Mouse (Mus musculus) liver, adult 2 months (tissue): Measurements from ENCODE around the gene Erap1. TPM values are rescaled to one million over a fixed set of nuclear protein-coding genes. Genes with fewer than 3 reads are reported as not detected.
"Not testable (repeated sequence)": the region's sequence is repeated elsewhere in the genome, so short reads cannot be mapped to it uniquely, and the experiment has no call there.

Source experiments
- DNase-seq: peaks from one replicate; pipeline ENCODE4 v3.0.0-alpha.2; 2011; ENCODE audit warnings: low read depth, low spot score; ENCODE audit errors: extremely low read depth
- H3K27ac ChIP-seq: fragments of 200-500 bp; replicated peaks from 2 replicates; pipeline ENCODE4 v1.5.1; 2012; ENCODE audit warnings: low read depth, mild to moderate bottlenecking, control low read depth, inconsistent platforms, low read length; ENCODE audit not compliant: insufficient read depth
- H3K27me3 ChIP-seq: fragments of 200-500 bp; 2 replicates; pipeline ENCODE4 v1.6.1; 2012; ENCODE audit warnings: mild to moderate bottlenecking, moderate library complexity, low read length, inconsistent platforms; ENCODE audit not compliant: control insufficient read depth, insufficient read depth
- H3K36me3 ChIP-seq: fragments of 200-500 bp; 2 replicates; pipeline ENCODE4 v1.6.1; 2012; ENCODE audit warnings: low read length, inconsistent platforms; ENCODE audit not compliant: control insufficient read depth, insufficient read depth
- H3K4me1 ChIP-seq: fragments of 200-500 bp; 2 replicates; pipeline ENCODE4 v1.6.1; 2011; ENCODE audit warnings: low read length; ENCODE audit not compliant: control insufficient read depth, insufficient read depth
- H3K4me3 ChIP-seq: fragments of 200-500 bp; 2 replicates; pipeline ENCODE4 v1.5.1; 2011; ENCODE audit warnings: low read depth, mild to moderate bottlenecking, control low read depth, low read length, moderate library complexity; ENCODE audit not compliant: insufficient read depth
- H3K79me2 ChIP-seq: fragments of 200-500 bp; 2 replicates; pipeline ENCODE4 v1.6.1; 2012; ENCODE audit warnings: inconsistent platforms, mild to moderate bottlenecking, low read length, moderate library complexity; ENCODE audit not compliant: control insufficient read depth, insufficient read depth
- H3K9ac ChIP-seq: fragments of 200-500 bp; 2 replicates; pipeline ENCODE4 v1.6.1; 2012; ENCODE audit warnings: low read depth, mild to moderate bottlenecking, control low read depth, inconsistent platforms, low read length
- CTCF ChIP-seq: fragments of 200-500 bp; IDR thresholded peaks from 2 replicates; pipeline ENCODE4 v1.5.1; 2011; ENCODE audit warnings: low read depth, low read length, control low read depth
- POLR2A ChIP-seq: fragments of 200-500 bp; IDR thresholded peaks from 2 replicates; pipeline ENCODE4 v1.6.1; 2011; ENCODE audit warnings: low read length, control low read depth; ENCODE audit not compliant: insufficient read depth; ENCODE audit errors: extremely low read depth
- WGBS: fragments of 180-500 bp; shearing (Covaris S2); methylation state at CpG from one replicate; pipeline ENCODE4 v1.1.7; 2018; 5-methylcytosine and 5-hydroxymethylcytosine counted together
- polyA plus RNA-seq: library from polyadenylated mRNA; depleted of rRNA; stranded (reverse); fragments of >200 nt; gene quantifications from 2 replicates; pipeline ENCODE4 v1.2.3, GENCODE M21; 2012
- total RNA-seq: library from RNA; depleted of rRNA; stranded (reverse); fragments of >200 nt; gene quantifications from 2 replicates; pipeline ENCODE4 v1.2.3, GENCODE M21; 2014

The Erap1 gene
- total and polyA plus RNA-seq, 2 experiments: 18.1 to 130 TPM

GRCm38 (mm10) chr13:74632327-74632726, 7.0 kb upstream of the Erap1 start:
- no peak overlapping the region for H3K27ac ChIP-seq
- TF ChIP-seq CTCF: no peak
- TF ChIP-seq POLR2A: no peak
- H3K27me3 ChIP-seq: no peaks in the 10 kb centered on the region
- H3K79me2 ChIP-seq: no peaks in the 10 kb centered on the region
- no peak for DNase-seq
- no peaks in the 10 kb centered on the region for H3K4me1 ChIP-seq
- 62% methylated on average over 1 of the region's 1 CpGs for WGBS
- H3K4me3 ChIP-seq: no peak overlapping the region
- H3K36me3 ChIP-seq: no peaks in the 10 kb centered on the region
- no peak overlapping the region for H3K9ac ChIP-seq

- H3K4me1 ChIP-seq: no peaks in the 10 kb centered on the region
- no peak overlapping the region for H3K9ac ChIP-seq
- H3K36me3 ChIP-seq: no peaks in the 10 kb centered on the region
- no peak overlapping the region for H3K4me3 ChIP-seq
- H3K79me2 ChIP-seq: no peaks in the 10 kb centered on the region
- DNase-seq: no peak
- no peak overlapping the region for H3K27ac ChIP-seq
- no peaks in the 10 kb centered on the region for H3K27me3 ChIP-seq
- TF ChIP-seq POLR2A: no peak
- TF ChIP-seq CTCF: no peak
- WGBS: 88% methylated on average over 3 of the region's 3 CpGs
These were observed 6.5 kb upstream of the Erap1 start for GRCm38 (mm10) chr13:74632857-74633256.

- peak overlapping the region; percentile 94 for H3K27ac ChIP-seq
- peaks cover 2% of the 10 kb centered on the region; the same call in 1 of the 2 replicates for H3K4me1 ChIP-seq
- no peaks in the 10 kb centered on the region for H3K27me3 ChIP-seq
- peak overlapping the region; percentile 96 for H3K9ac ChIP-seq
- H3K4me3 ChIP-seq: peak overlapping the region; percentile 88
- DNase-seq: peak; percentile 79
- 0 out of 2 replicates have a peak, but pooled peaks cover 2% of the 10 kb centered on the region for H3K79me2 ChIP-seq
- no peaks in the 10 kb centered on the region for H3K36me3 ChIP-seq
- 0 out of 2 replicates have a peak, but pooled peaks have one; percentile 36 for TF ChIP-seq POLR2A
- no peak for TF ChIP-seq CTCF
- 1% methylated on average over 49 of the region's 49 CpGs for WGBS
These were observed 549 bp downstream of the Erap1 start for GRCm38 (mm10) chr13:74639712-74640522.

- DNase-seq, H3K27me3 ChIP-seq, H3K27ac ChIP-seq, H3K4me1 ChIP-seq, H3K36me3 ChIP-seq, H3K79me2 ChIP-seq, H3K9ac ChIP-seq: not testable (repeated sequence)
- peak overlapping the region; percentile 88 for H3K4me3 ChIP-seq
- WGBS: 47% methylated on average over 3 of the region's 3 CpGs
These were observed 1.2 kb downstream of the Erap1 start for GRCm38 (mm10) chr13:74640523-74640920.

- TF ChIP-seq POLR2A (no peak), CTCF (no peak)
- no peaks in the 10 kb centered on the region for H3K79me2 ChIP-seq
- DNase-seq: peak; percentile 89
- 0 out of 2 replicates have a peak, but pooled peaks cover 1% of the 10 kb centered on the region for H3K4me1 ChIP-seq
- H3K4me3 ChIP-seq: no peak overlapping the region
- peaks cover 27% of the 10 kb centered on the region for H3K36me3 ChIP-seq
- H3K27me3 ChIP-seq: no peaks in the 10 kb centered on the region
- H3K9ac ChIP-seq: no peak overlapping the region
- WGBS: 14% methylated on average over 5 of the region's 5 CpGs
- peak overlapping the region; percentile 27 for H3K27ac ChIP-seq
These were observed 56.3 kb downstream of the Erap1 start for GRCm38 (mm10) chr13:74695497-74696193.
